Mouse (Mus musculus) small intestine, adult 2 months (tissue): ENCODE results near the gene Cldnd1. TPM values are rescaled to one million over a fixed set of nuclear protein-coding genes. Genes with fewer than 3 reads are reported as not detected.

Experiments used
- H3K27ac ChIP-seq: fragments of 200-500 bp; 2 replicates; pipeline ENCODE4 v1.5.1; 2012; ENCODE audit warnings: low read depth, low read length, control low read depth, inconsistent platforms; ENCODE audit not compliant: insufficient read depth
- H3K27me3 ChIP-seq: fragments of 200-500 bp; 2 replicates; pipeline ENCODE4 v1.6.1; 2012; ENCODE audit warnings: mild to moderate bottlenecking, moderate library complexity, low read length, inconsistent platforms; ENCODE audit not compliant: control insufficient read depth, insufficient read depth
- H3K36me3 ChIP-seq: fragments of 200-500 bp; 2 replicates; pipeline ENCODE4 v1.6.1; 2012; ENCODE audit warnings: mild to moderate bottlenecking, low read length, control low read depth, inconsistent platforms; ENCODE audit not compliant: control insufficient read depth, insufficient read depth
- H3K4me1 ChIP-seq: fragments of 200-500 bp; 2 replicates; pipeline ENCODE4 v1.6.1; 2012; ENCODE audit warnings: low read length, inconsistent platforms, mixed read lengths; ENCODE audit not compliant: control insufficient read depth, insufficient read depth, insufficient read length
- H3K4me3 ChIP-seq: fragments of 200-500 bp; 2 replicates; pipeline ENCODE4 v1.5.1; 2012; ENCODE audit warnings: low read depth, mild to moderate bottlenecking, control low read depth, inconsistent platforms, low read length, moderate library complexity
- CTCF ChIP-seq: fragments of 200-500 bp; IDR thresholded peaks from 2 replicates; pipeline ENCODE4 v1.5.1; 2012; ENCODE audit warnings: low read depth, mild to moderate bottlenecking, control low read depth, inconsistent platforms, low read length, moderate library complexity, mixed read lengths; ENCODE audit not compliant: insufficient replicate concordance, insufficient read length; ENCODE audit errors: extremely low read depth
- POLR2A ChIP-seq: fragments of 200-500 bp; IDR thresholded peaks from 2 replicates; pipeline ENCODE4 v1.6.1; 2012; ENCODE audit warnings: low read depth, mild to moderate bottlenecking, control low read depth, inconsistent platforms, low read length, moderate library complexity
- WGBS: fragments of 180-500 bp; shearing (Covaris S2); methylation state at CpG from one replicate; pipeline ENCODE4 v1.1.7; 2018; 5-methylcytosine and 5-hydroxymethylcytosine counted together
- polyA plus RNA-seq: library from polyadenylated mRNA; depleted of rRNA; stranded (reverse); fragments of >200 nt; gene quantifications from 2 replicates; pipeline ENCODE4 v1.2.3, GENCODE M21; 2012; rRNA removed

The Cldnd1 gene
- polyA plus RNA-seq, result 28.0 and 43.0 TPM in 2 replicates

- Histone ChIP-seq H3K36me3 (peaks cover 18% of the 10 kb centered on the region), H3K27ac (peak within 1 kb of the TSS; percentile 50; the same call in 1 of the 2 replicates), H3K27me3 (no peaks in the 10 kb centered on the region), H3K4me1 (no peaks in the 10 kb centered on the region), H3K4me3 (peak within 1 kb of the TSS; percentile 65)
- no peak for TF ChIP-seq CTCF
- TF ChIP-seq POLR2A, result peak; percentile 65; the same call in 1 of the 2 replicates
- 1% methylated on average over 34 of the region's 35 CpGs for WGBS
These were observed at the start of gene Cldnd1 for GRCm38 (mm10) chr16:58727477-58728131. Gene Cldnd1, plus strand, starts transcription at chr16:58727910.

GRCm38 (mm10) chr16:58678660-58679059 is 49.0 kb upstream of the Cldnd1 start:
- H3K36me3 ChIP-seq, result peaks cover 33% of the 10 kb centered on the region

GRCm38 (mm10) chr16:58682046-58682445 is 45.7 kb upstream of the Cldnd1 start:
- H3K4me3 ChIP-seq, result no peak overlapping the region
- H3K4me1 ChIP-seq, result no peaks in the 10 kb centered on the region
- WGBS, result 93% methylated on average over 6 of the region's 6 CpGs
- no peak overlapping the region for H3K27ac ChIP-seq
- H3K36me3 ChIP-seq, result peaks cover 12% of the 10 kb centered on the region
- TF ChIP-seq POLR2A (no peak), CTCF (no peak)
- H3K27me3 ChIP-seq, result no peaks in the 10 kb centered on the region

More at GRCm38 (mm10) chr16:58678660-58679059, 49.0 kb upstream of the Cldnd1 start:
- Histone ChIP-seq H3K27ac (no peak overlapping the region), H3K4me3 (no peak overlapping the region), H3K27me3 (no peaks in the 10 kb centered on the region), H3K4me1 (no peaks in the 10 kb centered on the region)
- no peak for TF ChIP-seq POLR2A
- peak; percentile 29; the same call in 1 of the 2 replicates for TF ChIP-seq CTCF
- 64% methylated on average over 7 of the region's 7 CpGs for WGBS

GRCm38 (mm10) chr16:58682870-58683269 is 44.8 kb upstream of the Cldnd1 start:
- WGBS, result 75% methylated on average over 7 of the region's 7 CpGs
- H3K36me3 ChIP-seq, result peaks cover 10% of the 10 kb centered on the region; the same call in 1 of the 2 replicates
- H3K27me3 ChIP-seq, result no peaks in the 10 kb centered on the region
- no peaks in the 10 kb centered on the region for H3K4me1 ChIP-seq
- no peak overlapping the region for H3K4me3 ChIP-seq
- no peak for TF ChIP-seq POLR2A
- H3K27ac ChIP-seq, result no peak overlapping the region

- Histone ChIP-seq H3K36me3 (0 out of 2 replicates have a peak, but pooled peaks cover 7% of the 10 kb centered on the region), H3K27me3 (no peaks in the 10 kb centered on the region), H3K4me3 (no peak overlapping the region), H3K27ac (no peak overlapping the region), H3K4me1 (no peaks in the 10 kb centered on the region)
- TF ChIP-seq POLR2A (no peak), CTCF (no peak)
- 87% methylated on average over 4 of the region's 4 CpGs for WGBS
These were observed 43.8 kb upstream of the Cldnd1 start for GRCm38 (mm10) chr16:58683911-58684310.

GRCm38 (mm10) chr16:58684537-58684936 is 43.2 kb upstream of the Cldnd1 start:
- Histone ChIP-seq H3K27ac (no peak overlapping the region), H3K27me3 (no peaks in the 10 kb centered on the region), H3K4me3 (no peak overlapping the region), H3K36me3 (0 out of 2 replicates have a peak, but pooled peaks cover 5% of the 10 kb centered on the region), H3K4me1 (no peaks in the 10 kb centered on the region)
- no peak for TF ChIP-seq POLR2A

GRCm38 (mm10) chr16:58685548-58686537 is 41.9 kb upstream of the Cldnd1 start:
- WGBS, result 43% methylated on average over 20 of the region's 20 CpGs
- Histone ChIP-seq H3K27ac (peak overlapping the region; percentile 22; the same call in 1 of the 2 replicates), H3K4me1 (peaks cover 6% of the 10 kb centered on the region; the same call in 1 of the 2 replicates), H3K27me3 (no peaks in the 10 kb centered on the region), H3K36me3 (0 out of 2 replicates have a peak, but pooled peaks cover 1% of the 10 kb centered on the region), H3K4me3 (no peak overlapping the region)
- TF ChIP-seq CTCF, result no peak
- TF ChIP-seq POLR2A, result no peak
